Mouse (Mus musculus): ENCODE measurements around the gene Ppp2r5e. TPM values are rescaled to one million over a fixed set of nuclear protein-coding genes. Genes with fewer than 3 reads are reported as not detected.

Ppp2r5e gene
- polyA plus RNA-seq, 1 experiment from 2014 or later: 25.3 TPM

DNA sequence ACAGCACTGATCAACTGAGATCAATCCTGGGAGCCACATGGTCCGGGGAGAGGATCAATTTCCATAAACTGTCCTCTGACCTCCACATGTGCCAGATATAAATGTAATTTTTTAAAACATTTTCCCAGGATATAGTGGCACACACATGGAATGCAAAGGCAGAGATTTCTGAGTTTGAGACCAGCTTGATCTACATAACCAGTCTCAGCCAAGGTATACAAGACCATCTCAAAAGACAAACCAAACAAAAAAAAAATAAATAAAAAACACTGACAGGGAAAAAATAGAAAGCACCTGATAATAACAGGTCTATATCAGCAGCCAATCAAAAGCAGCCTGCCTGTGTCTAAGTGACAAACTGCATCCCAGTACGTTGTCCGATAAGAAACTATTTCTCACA lies 48.9 kb downstream of the Ppp2r5e start:
- no peak overlapping the region for H3K4me3 ChIP-seq
- 94% methylated on average over 3 of the region's 3 CpGs for WGBS
- H3K4me2 ChIP-seq (replicated peaks): no peak overlapping the region
- H3K9ac ChIP-seq (replicated peaks): no peak overlapping the region
- H3K36me3 ChIP-seq: no peaks in the 10 kb centered on the region
- no peaks in the 10 kb centered on the region for H3K4me1 ChIP-seq
- H3K27ac ChIP-seq (replicated peaks): no peak overlapping the region
- no peaks in the 10 kb centered on the region for H3K9me3 ChIP-seq
- H3K27me3 ChIP-seq: no peaks in the 10 kb centered on the region
- no peak for ATAC-seq (ENCODE audit: low FRiP score, low read depth)

DNA sequence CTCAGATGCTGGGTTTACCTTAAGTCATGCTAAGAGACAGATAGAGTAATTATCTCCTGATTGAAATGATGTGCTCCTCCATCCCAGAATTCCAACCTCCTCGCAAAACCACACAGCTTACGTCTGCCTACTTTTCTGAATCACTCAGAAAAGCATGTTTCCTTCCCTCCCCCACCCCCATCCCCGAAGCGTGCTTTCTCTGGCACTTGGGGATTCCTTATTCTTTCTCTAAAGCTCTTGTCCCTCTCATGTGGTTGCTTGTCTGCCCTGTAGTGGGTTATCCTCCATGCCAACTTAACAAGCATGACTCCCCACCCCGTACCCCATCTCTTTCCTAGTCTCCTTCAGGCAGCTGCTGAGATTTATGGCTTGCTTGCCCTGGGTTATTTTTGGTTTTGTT lies 49.8 kb downstream of the Ppp2r5e start:
- no peak overlapping the region for H3K4me3 ChIP-seq
- no peaks in the 10 kb centered on the region for H3K27me3 ChIP-seq
- no peak overlapping the region for H3K4me2 ChIP-seq (replicated peaks)
- H3K9me3 ChIP-seq: no peaks in the 10 kb centered on the region
- no peak overlapping the region for H3K9ac ChIP-seq (replicated peaks)
- WGBS: 96% methylated on average over 5 of the region's 5 CpGs
- no peak for ATAC-seq (ENCODE audit: low FRiP score, low read depth)
- H3K4me1 ChIP-seq: no peaks in the 10 kb centered on the region
- H3K36me3 ChIP-seq: no peaks in the 10 kb centered on the region
- no peak overlapping the region for H3K27ac ChIP-seq (replicated peaks)

DNA sequence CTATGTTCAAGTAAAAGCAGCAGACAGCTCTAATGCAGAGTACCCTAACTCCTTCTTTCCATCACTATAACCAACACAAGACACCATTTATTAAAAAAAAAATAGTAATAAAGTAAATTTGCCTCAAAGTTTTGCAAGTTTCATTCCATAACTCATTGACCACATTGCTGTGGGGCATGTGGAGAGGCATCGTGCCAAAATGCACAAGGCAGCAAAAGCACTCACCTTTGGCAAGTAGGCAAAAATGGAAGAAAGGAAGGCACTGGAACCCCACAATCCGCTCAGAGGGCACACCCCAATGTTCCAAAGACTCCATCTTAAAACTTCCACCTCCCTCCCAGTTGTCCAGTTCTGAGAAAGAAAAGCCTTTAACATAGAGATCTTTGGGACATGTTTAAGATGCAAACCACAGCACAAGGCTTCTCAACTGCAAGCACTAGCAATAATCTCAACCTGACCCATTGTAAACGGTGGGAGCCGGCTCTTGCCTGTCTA lies 50.6 kb downstream of the Ppp2r5e start:
- WGBS: 91% methylated on average over 4 of the region's 4 CpGs

DNA sequence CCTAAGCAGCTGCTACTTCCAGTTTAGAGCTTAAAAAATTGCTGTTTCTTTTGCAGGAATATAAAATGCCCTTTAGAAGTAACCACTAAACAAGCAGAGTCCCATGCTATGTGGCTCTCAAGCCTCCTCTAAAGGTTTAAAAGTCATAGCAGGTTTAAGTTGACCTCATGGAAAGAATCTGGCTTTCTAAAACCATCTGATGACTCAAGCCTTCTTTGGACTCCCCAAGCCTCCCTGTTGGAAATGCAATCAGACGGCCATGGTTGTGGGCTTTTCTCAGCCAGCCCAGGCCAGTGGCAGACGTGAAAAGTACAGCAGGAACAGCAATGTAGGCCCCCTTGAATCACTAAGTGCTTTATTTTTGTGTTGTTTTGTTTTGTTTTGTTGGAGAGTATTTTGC lies 51.4 kb downstream of the Ppp2r5e start:
- H3K27me3 ChIP-seq: no peaks in the 10 kb centered on the region
- no peaks in the 10 kb centered on the region for H3K9me3 ChIP-seq
- no peak overlapping the region for H3K4me3 ChIP-seq
- no peak overlapping the region for H3K4me2 ChIP-seq (replicated peaks)
- no peak overlapping the region for H3K9ac ChIP-seq (replicated peaks)
- H3K4me1 ChIP-seq: peaks cover 5% of the 10 kb centered on the region
- H3K36me3 ChIP-seq: no peaks in the 10 kb centered on the region
- no peak for ATAC-seq (ENCODE audit: low FRiP score, low read depth)
- H3K27ac ChIP-seq (replicated peaks): no peak overlapping the region
- WGBS: 72% methylated on average over 2 of the region's 2 CpGs

More for the DNA sequence above, 50.6 kb downstream of the Ppp2r5e start:
- no peak overlapping the region for H3K9ac ChIP-seq (replicated peaks)
- no peak overlapping the region for H3K27ac ChIP-seq (replicated peaks)
- H3K4me1 ChIP-seq: peaks cover under 1% of the 10 kb centered on the region; the same call in 1 of the 2 replicates
- no peak overlapping the region for H3K4me2 ChIP-seq (replicated peaks)
- H3K4me3 ChIP-seq: no peak overlapping the region
- ATAC-seq (ENCODE audit: low FRiP score, low read depth): no peak
- no peaks in the 10 kb centered on the region for H3K9me3 ChIP-seq
- no peaks in the 10 kb centered on the region for H3K36me3 ChIP-seq
- H3K27me3 ChIP-seq: no peaks in the 10 kb centered on the region

DNA sequence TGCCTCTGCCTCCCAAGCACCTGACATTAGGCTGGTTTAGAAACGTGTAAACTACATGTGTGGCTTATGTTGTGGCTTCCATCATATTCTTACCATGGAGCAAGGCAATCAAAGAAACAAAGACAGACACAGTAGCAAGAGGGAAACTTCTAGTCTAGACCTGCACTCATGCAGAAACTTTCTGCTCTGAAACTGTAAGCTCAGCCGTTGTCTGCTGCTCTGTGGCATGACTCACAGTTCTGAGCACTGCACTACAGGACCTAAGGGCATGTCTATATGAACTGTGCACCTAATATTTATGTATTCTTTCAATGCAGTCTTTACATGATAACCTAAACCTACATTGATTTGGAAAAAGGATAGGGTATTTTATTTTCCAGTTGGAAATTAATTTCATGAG lies 51.8 kb downstream of the Ppp2r5e start:
- Histone ChIP-seq H3K4me1 (peaks cover 5% of the 10 kb centered on the region), H3K36me3 (no peaks in the 10 kb centered on the region), H3K4me2 (replicated peaks) (no peak overlapping the region), H3K27ac (replicated peaks) (no peak overlapping the region), H3K27me3 (no peaks in the 10 kb centered on the region), H3K9me3 (no peaks in the 10 kb centered on the region), H3K9ac (replicated peaks) (no peak overlapping the region), H3K4me3 (no peak overlapping the region)
- WGBS: 86% methylated on average over 2 of the region's 2 CpGs
- ATAC-seq (ENCODE audit: low FRiP score, low read depth): no peak

DNA sequence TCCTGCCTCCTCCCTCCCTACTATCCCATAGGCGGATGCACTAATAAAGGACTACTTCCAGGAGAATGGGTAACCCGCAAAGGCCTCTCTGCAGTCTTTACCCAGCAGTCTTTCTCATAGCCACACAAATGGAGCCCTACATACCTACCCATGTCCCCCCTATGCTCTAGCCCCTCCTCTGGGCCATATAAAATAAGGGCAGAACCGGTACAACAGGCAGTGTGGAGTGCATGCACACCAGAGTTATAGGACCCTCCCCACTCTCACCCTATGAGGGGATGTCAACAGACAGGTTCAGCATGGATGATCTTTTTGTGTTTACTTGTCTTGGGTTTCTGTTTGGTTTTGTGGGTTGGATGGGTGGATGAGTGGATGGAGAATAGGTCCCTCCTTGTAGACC lies 52.7 kb downstream of the Ppp2r5e start:
- Histone ChIP-seq H3K27ac (replicated peaks) (no peak overlapping the region), H3K9ac (replicated peaks) (no peak overlapping the region), H3K27me3 (no peaks in the 10 kb centered on the region), H3K4me1 (peaks cover 5% of the 10 kb centered on the region), H3K4me3 (no peak overlapping the region), H3K36me3 (no peaks in the 10 kb centered on the region), H3K4me2 (replicated peaks) (no peak overlapping the region), H3K9me3 (no peaks in the 10 kb centered on the region)
- ATAC-seq (ENCODE audit: low FRiP score, low read depth): no peak
- WGBS: 77% methylated on average over 3 of the region's 3 CpGs

DNA sequence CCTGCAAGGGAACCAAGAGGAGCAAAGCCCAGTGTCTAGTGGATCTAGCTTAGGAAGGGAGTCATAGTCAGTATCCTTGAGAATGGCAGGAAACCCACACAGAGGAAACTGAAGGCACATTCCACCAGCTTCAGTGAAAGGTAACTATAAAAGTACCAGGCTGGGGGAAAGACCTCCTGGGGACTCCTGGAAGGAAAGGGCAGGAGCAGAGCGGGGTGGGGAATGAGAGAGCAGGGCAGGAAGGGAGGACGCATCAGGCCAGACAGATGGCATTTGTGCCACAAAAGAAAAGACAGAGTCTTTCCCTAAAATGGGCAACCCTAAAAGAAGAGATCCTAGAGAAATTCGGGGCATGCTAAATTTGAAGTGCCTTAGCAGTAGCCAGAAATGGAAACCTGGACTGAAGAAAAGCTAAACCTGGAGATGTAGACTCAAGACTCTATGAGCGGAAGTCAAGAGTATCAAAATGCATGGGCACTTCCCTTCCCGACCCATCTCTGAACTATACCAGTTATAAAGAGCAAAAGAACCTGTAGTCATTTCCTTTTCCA lies 55.3 kb downstream of the Ppp2r5e start:
- no peaks in the 10 kb centered on the region for H3K36me3 ChIP-seq
- 84% methylated on average over 5 of the region's 5 CpGs for WGBS
- no peak overlapping the region for H3K9ac ChIP-seq (replicated peaks)
- peaks cover 19% of the 10 kb centered on the region for H3K4me1 ChIP-seq
- no peak overlapping the region for H3K27ac ChIP-seq (replicated peaks)
- ATAC-seq (ENCODE audit: low FRiP score, low read depth): no peak
- H3K4me2 ChIP-seq (replicated peaks): no peak overlapping the region
- H3K9me3 ChIP-seq: no peaks in the 10 kb centered on the region
- H3K4me3 ChIP-seq: no peak overlapping the region
- H3K27me3 ChIP-seq: no peaks in the 10 kb centered on the region

DNA sequence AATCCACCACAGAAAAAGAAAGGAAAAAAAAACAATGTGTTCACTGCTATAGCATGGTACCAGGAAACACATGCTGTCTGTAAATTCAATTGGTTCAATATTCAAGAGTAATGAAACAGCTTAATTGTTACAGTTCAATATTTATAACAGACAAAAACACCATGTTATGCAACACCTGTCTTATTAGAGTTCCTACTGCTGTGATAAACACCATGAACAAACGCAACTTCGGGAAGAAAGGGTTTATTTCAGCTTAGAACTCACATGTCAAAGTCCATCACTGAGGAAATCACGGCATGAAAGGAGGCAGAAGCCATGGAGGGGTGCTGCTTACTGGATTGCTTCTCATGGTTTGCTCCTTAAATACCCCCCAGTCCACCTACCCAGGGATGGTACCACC lies 56.8 kb downstream of the Ppp2r5e start:
- ATAC-seq (ENCODE audit: low FRiP score, low read depth): no peak
- no peak overlapping the region for H3K4me3 ChIP-seq
- no peaks in the 10 kb centered on the region for H3K36me3 ChIP-seq
- no peak overlapping the region for H3K4me2 ChIP-seq (replicated peaks)
- H3K27ac ChIP-seq (replicated peaks): no peak overlapping the region
- WGBS: 75% methylated on average over 3 of the region's 3 CpGs
- no peaks in the 10 kb centered on the region for H3K27me3 ChIP-seq
- H3K9ac ChIP-seq (replicated peaks): no peak overlapping the region
- H3K4me1 ChIP-seq: peaks cover 19% of the 10 kb centered on the region
- H3K9me3 ChIP-seq: no peaks in the 10 kb centered on the region

DNA sequence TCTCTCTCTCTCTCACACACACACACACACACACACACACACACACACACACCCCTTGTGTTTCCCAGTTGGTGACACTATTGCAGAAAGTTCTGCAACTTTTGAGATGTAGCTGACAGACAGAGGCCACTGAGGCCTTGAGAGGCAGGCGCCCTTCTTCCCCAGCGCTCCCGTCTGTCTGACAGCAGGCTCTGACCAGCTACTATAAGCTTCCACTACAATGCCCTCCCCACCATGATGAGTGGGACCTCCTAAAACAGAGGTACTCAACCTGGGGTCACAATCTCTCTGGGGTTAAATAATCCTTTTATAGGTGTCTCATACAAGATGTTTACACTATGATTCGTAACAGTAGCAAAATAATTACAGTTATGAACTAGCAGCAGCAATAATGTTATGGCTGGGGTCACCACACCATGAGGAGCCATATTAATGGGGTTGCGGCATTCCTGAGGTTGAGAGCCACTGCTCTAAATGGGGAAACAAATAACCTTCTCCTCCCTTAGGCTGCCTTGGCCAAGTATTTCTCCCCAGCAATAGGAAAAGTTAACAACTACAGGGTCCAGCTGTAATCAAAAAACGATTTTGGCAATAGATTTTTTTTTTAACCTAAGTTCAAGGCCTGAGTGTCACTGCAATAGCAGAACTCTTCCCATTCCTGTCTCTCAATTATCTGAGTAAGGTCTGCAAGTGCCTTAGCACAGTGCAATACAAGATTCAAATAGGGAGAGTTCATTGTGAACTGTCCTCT lies 58.2 kb downstream of the Ppp2r5e start:
- peaks cover 19% of the 10 kb centered on the region for H3K4me1 ChIP-seq
- H3K4me3 ChIP-seq: no peak overlapping the region
- no peaks in the 10 kb centered on the region for H3K27me3 ChIP-seq
- H3K27ac ChIP-seq (replicated peaks): no peak overlapping the region
- no peak for ATAC-seq (ENCODE audit: low FRiP score, low read depth)
- no peak overlapping the region for H3K9ac ChIP-seq (replicated peaks)
- peak overlapping the region; percentile 7; the same call in 1 of the 2 replicates for H3K4me2 ChIP-seq (replicated peaks)
- H3K36me3 ChIP-seq: no peaks in the 10 kb centered on the region
- 47% methylated on average over 6 of the region's 6 CpGs for WGBS
- no peaks in the 10 kb centered on the region for H3K9me3 ChIP-seq

DNA sequence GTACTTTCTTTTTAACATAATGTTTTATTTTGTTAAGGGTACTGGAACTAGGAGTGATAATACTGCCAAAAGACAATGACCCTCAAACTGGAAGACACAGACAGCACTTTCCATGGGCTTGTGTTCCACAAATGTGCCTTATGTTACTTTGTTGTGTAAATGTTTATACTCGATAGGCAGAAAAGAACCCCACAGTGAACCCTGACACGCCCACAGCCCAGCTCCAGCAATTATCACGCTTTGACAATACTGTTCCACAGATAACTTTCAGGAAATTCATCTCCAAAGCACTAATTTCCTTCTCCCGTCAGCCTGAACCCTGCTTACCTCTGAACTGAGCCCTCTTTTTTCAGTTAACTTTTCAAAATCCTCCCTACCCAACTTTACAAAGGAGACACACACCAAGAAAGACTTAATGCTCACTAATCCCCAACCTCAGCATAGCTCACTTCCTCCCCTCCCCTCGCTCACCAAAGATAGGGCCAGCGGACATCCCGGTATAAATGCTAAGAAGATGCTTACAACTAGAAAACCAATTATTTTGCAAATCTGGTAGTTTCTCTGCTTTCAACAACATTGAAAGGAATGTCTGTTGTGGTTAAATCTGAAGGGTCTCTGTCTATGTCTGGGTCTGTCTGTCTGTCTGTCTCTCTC lies 58.9 kb downstream of the Ppp2r5e start:
- no peak overlapping the region for H3K9ac ChIP-seq (replicated peaks)
- H3K36me3 ChIP-seq: no peaks in the 10 kb centered on the region
- 12% methylated on average over 7 of the region's 7 CpGs for WGBS
- H3K4me1 ChIP-seq: peaks cover 19% of the 10 kb centered on the region
- no peak for ATAC-seq (ENCODE audit: low FRiP score, low read depth)
- no peaks in the 10 kb centered on the region for H3K9me3 ChIP-seq
- H3K27ac ChIP-seq (replicated peaks): 0 out of 2 replicates have a peak overlapping the region, but pooled peaks have one; percentile 7
- H3K4me3 ChIP-seq: no peak overlapping the region
- H3K27me3 ChIP-seq: no peaks in the 10 kb centered on the region
- peak overlapping the region; percentile 7; the same call in 1 of the 2 replicates for H3K4me2 ChIP-seq (replicated peaks)

DNA sequence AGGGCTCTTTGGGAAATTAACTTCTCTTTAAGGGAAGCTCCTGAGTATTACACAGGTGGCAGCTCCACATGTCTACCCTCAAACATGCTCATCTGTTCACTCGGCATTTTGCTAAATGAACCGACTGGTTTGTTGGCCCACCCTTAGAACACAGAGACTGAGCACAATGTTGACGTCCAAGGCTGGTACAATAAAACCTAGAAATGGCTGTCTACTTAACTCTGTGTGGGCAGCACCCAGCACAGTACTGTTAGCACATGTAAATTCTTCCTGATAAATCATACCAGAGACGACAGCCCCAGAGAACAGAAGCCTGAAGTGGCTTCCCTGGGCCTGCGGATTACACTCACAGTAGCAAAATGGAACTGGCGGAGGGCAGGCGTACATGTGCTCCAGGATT lies 59.5 kb downstream of the Ppp2r5e start:
- WGBS: 65% methylated on average over 7 of the region's 7 CpGs
- Histone ChIP-seq H3K9ac (replicated peaks) (no peak overlapping the region), H3K27me3 (no peaks in the 10 kb centered on the region), H3K4me3 (no peak overlapping the region), H3K36me3 (no peaks in the 10 kb centered on the region), H3K9me3 (no peaks in the 10 kb centered on the region), H3K27ac (replicated peaks) (no peak overlapping the region), H3K4me1 (peaks cover 23% of the 10 kb centered on the region), H3K4me2 (replicated peaks) (no peak overlapping the region)
- ATAC-seq (ENCODE audit: low FRiP score, low read depth): no peak

DNA sequence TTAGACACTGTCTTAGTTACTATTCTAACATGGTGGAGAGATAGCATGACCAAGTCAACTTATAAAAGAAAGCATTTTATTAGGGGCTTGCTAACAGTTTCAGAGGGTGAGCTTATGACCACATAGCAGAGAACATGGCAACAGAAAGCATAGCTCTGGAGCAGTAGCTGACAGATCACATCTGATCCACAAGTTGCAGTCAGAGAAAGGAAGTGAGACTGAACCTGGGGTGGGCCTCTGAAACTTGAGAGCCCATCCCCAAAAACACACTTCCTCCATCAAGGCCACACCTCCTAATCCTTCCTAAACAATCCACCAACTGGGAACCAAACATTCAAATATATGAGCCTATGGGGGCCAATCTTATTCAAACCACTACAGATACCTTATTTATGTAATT lies 62.9 kb downstream of the Ppp2r5e start:
- no peak overlapping the region for H3K9ac ChIP-seq (replicated peaks)
- no peaks in the 10 kb centered on the region for H3K9me3 ChIP-seq
- no peaks in the 10 kb centered on the region for H3K36me3 ChIP-seq
- no peak overlapping the region for H3K27ac ChIP-seq (replicated peaks)
- H3K4me3 ChIP-seq: no peak overlapping the region
- ATAC-seq (ENCODE audit: low FRiP score, low read depth): no peak
- no peak overlapping the region for H3K4me2 ChIP-seq (replicated peaks)
- no peaks in the 10 kb centered on the region for H3K27me3 ChIP-seq
- H3K4me1 ChIP-seq: peaks cover 22% of the 10 kb centered on the region

Data from midbrain, embryonic 12.5 days (tissue).